Mouse (Mus musculus) hindbrain, embryonic 11.5 days (tissue): ENCODE measurements at regions not wholly inside any gene's neighbourhood (a gene's known extent, or its start where the extent isn't known, plus 50 kb on each side); places are given as distances from the start of the nearest gene placed in this dataset.

Experiments
- ATAC-seq: fragments of 200-750 bp; cut with Nextera tagmentation; 2 replicates; pipeline ENCODE4 v1.8.0; 2017; ENCODE audit warnings: mild to moderate bottlenecking, moderate TSS enrichment, moderate library complexity; ENCODE audit not compliant: low FRiP score
- DNase-seq: peaks from one replicate; pipeline ENCODE4 v3.0.0-alpha.2; 2015; ENCODE audit warnings: low spot score
- H3K27ac ChIP-seq: fragments of 300-500 bp; sonication (generic); 2 replicates; pipeline ENCODE4 v1.5.1; 2014; ENCODE audit warnings: mild to moderate bottlenecking, low read depth, low read length
- H3K27me3 ChIP-seq: fragments of 300-500 bp; sonication (generic); 2 replicates; pipeline ENCODE4 v1.6.1; 2014; ENCODE audit warnings: mild to moderate bottlenecking, low read length, moderate library complexity, mixed read lengths; ENCODE audit not compliant: control insufficient read depth, insufficient read depth
- H3K36me3 ChIP-seq: fragments of 300-500 bp; sonication (generic); 2 replicates; pipeline ENCODE4 v1.6.1; 2014; ENCODE audit warnings: mild to moderate bottlenecking, low read length, moderate library complexity, mixed read lengths; ENCODE audit not compliant: control insufficient read depth, insufficient read depth
- H3K4me1 ChIP-seq: fragments of 300-500 bp; sonication (generic); replicated peaks from 2 replicates; pipeline ENCODE4 v1.6.1; 2014; ENCODE audit warnings: low read length, mixed read lengths; ENCODE audit not compliant: control insufficient read depth, insufficient read depth
- H3K4me2 ChIP-seq: fragments of 300-500 bp; sonication (generic); replicated peaks from 2 replicates; pipeline ENCODE4 v1.6.1; 2014; ENCODE audit warnings: mild to moderate bottlenecking, low read depth, low read length
- H3K4me3 ChIP-seq: fragments of 300-500 bp; sonication (generic); 2 replicates; pipeline ENCODE4 v1.5.1; 2014; ENCODE audit warnings: low read depth, low read length
- H3K9ac ChIP-seq: fragments of 300-500 bp; sonication (generic); 2 replicates; pipeline ENCODE4 v1.6.1; 2014; ENCODE audit warnings: low read depth, low read length
- H3K9me3 ChIP-seq: fragments of 300-500 bp; sonication (generic); 2 replicates; pipeline ENCODE4 v1.6.1; 2016; ENCODE audit warnings: low read length; ENCODE audit not compliant: control insufficient read depth
- WGBS: fragments of 180-500 bp; shearing (Covaris S2); extraction: QIAGEN DNeasy Blood & Tissue Kit; methylation state at CpG from one replicate; pipeline ENCODE4 v1.1.7; 2014; 5-methylcytosine and 5-hydroxymethylcytosine counted together

DNA sequence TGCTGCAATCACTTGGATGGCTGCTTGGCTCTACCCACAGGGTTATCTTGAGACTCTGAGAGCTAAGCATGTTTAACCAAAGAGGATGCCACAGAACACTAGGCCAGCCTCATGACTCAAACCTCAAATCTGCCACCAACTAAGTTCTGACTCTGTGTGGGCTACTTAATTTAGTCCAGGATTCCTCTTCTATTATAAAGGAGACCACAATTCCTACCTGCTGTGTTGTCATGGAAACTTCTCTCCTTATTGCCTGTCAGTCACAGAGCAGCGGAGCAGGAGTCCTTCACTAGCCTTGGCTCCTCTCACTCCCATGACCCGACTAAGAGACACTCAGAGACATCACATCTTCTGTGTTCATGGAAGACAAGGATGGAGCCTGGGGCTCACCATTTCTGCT lies 348.8 kb upstream of the Myt1l start:
- H3K9ac ChIP-seq: no peak overlapping the region
- no peak overlapping the region for H3K27ac ChIP-seq
- ATAC-seq (no peak), DNase-seq (peak; percentile 36)
- H3K36me3 ChIP-seq: no peaks in the 10 kb centered on the region
- no peaks in the 10 kb centered on the region for H3K4me1 ChIP-seq
- no peak overlapping the region for H3K4me2 ChIP-seq
- WGBS: 29% methylated on average over 2 of the region's 2 CpGs
- H3K27me3 ChIP-seq: no peaks in the 10 kb centered on the region
- no peaks in the 10 kb centered on the region for H3K9me3 ChIP-seq
- no peak overlapping the region for H3K4me3 ChIP-seq

DNA sequence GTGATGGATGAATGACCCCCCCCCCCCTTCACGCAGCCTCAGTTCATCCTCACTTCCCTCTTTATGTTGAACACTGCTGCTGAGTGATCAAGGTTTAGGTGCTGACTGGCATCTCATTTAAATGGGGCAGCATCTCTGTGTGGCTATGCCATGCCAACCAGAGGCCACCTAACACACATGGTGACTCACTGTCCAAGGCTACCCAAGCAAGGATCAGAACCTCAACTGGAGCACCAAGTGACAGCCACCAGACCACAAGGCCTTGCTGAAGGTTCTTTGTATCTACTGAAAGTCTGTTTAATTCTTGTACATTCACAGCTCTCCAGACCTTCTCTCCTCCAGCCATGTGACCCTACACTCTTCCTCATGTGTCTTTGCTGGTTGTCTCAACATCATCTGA lies 347.6 kb upstream of the Myt1l start:
- H3K4me2 ChIP-seq: no peak overlapping the region
- WGBS: 60% methylated on average over 1 of the region's 1 CpGs
- H3K9ac ChIP-seq: no peak overlapping the region
- H3K4me3 ChIP-seq: no peak overlapping the region
- ATAC-seq (no peak), DNase-seq (no peak)
- H3K9me3 ChIP-seq: no peaks in the 10 kb centered on the region
- H3K27ac ChIP-seq: no peak overlapping the region
- H3K4me1 ChIP-seq: no peaks in the 10 kb centered on the region
- H3K36me3 ChIP-seq: no peaks in the 10 kb centered on the region
- H3K27me3 ChIP-seq: no peaks in the 10 kb centered on the region

DNA sequence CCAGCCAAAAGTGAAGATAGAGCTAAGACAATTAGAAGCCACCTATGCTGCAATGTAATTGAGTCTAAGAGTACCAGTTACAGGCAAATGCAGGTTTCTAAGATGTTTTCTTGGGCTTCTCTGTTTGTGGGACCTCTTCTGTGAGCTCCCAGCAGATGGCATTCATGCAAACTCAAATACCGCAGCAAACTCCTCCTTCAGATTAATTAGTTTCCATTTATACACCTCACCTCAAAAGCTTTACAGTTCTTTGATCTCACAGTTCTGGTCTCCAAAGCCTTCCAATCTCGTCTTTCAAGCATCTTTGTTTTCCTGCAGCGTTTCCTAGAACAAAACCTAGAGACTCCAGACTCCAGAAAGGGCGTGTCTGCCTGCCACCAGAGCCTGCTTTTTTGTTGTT lies 340.6 kb upstream of the Myt1l start:
- no peaks in the 10 kb centered on the region for H3K27me3 ChIP-seq
- no peak overlapping the region for H3K9ac ChIP-seq
- H3K4me1 ChIP-seq: no peaks in the 10 kb centered on the region
- DNase-seq (no peak), ATAC-seq (no peak)
- no peak overlapping the region for H3K4me2 ChIP-seq
- H3K36me3 ChIP-seq: no peaks in the 10 kb centered on the region
- 68% methylated on average over 4 of the region's 4 CpGs for WGBS
- H3K4me3 ChIP-seq: no peak overlapping the region
- no peak overlapping the region for H3K27ac ChIP-seq
- no peaks in the 10 kb centered on the region for H3K9me3 ChIP-seq

DNA sequence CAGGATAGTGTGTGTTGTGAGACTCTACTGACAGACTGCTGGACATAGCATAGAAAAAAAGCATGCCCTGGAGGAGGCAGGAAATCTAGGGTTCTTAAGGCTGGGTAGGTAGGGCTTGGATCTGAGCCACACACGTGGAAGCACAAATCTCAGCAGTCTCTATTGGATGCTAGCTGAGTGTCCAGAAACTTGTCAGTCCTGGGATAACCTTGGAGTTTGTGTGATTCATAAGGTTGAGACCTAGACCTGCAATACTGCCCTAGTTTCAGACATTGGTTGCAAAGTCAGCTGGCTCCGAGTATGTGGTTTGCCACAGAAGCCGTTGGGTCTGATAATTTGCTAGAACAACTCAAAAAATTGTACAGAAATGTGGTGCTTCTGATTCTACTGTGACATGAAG lies 335.8 kb upstream of the Myt1l start:
- Histone ChIP-seq H3K4me3 (no peak overlapping the region), H3K4me1 (no peaks in the 10 kb centered on the region), H3K27ac (no peak overlapping the region), H3K4me2 (no peak overlapping the region), H3K9me3 (no peaks in the 10 kb centered on the region), H3K36me3 (no peaks in the 10 kb centered on the region), H3K27me3 (no peaks in the 10 kb centered on the region), H3K9ac (no peak overlapping the region)
- 85% methylated on average over 3 of the region's 3 CpGs for WGBS
- no peak for ATAC-seq
- no peak for DNase-seq

DNA sequence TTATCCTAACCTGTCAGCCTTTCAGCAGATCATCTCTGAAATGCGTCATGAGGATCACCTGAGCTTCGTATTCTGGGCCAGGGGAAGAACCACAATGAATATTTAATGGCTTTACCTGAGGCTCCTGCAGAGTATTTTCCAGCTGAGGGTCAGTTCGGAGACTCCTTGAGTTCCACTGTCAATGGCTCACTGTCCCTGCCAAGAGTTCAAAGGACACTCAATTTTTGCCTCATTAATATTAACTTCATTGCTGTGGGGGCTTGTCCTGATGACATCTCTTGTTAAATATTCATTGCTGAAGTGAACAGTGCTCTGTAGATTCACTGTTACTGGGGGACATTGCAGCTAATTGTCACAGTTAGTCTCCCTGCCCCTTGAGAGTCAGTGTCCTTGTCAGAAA lies 316.2 kb upstream of the Myt1l start:
- no peak overlapping the region for H3K27ac ChIP-seq
- H3K4me1 ChIP-seq: no peaks in the 10 kb centered on the region
- H3K9me3 ChIP-seq: no peaks in the 10 kb centered on the region
- WGBS: 80% methylated on average over 3 of the region's 3 CpGs
- H3K4me3 ChIP-seq: no peak overlapping the region
- ATAC-seq: no peak
- H3K9ac ChIP-seq: no peak overlapping the region
- no peaks in the 10 kb centered on the region for H3K27me3 ChIP-seq
- H3K4me2 ChIP-seq: no peak overlapping the region
- no peaks in the 10 kb centered on the region for H3K36me3 ChIP-seq
- no peak for DNase-seq

DNA sequence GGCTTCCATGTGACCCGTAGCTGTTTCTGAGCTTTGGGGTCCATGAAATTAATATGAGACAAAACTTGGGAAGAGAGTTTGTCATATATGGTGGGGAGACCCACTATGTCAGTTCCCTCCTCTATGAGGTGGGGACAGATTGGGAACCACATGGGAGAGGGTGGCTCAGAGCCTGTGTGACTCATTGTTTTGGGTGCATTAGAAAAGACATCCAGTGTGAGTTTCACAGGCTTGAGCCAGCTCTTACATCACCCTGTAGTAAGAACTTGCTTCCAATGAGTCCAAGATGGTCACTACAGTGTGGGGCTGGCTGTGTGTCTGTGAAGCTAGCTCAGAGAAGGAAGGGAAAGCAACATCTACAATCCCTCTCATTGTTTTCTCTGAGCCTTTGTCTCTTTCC lies 314.6 kb upstream of the Myt1l start:
- no peak overlapping the region for H3K4me3 ChIP-seq
- H3K4me1 ChIP-seq: no peaks in the 10 kb centered on the region
- no peak for DNase-seq
- H3K9me3 ChIP-seq: no peaks in the 10 kb centered on the region
- no peak overlapping the region for H3K4me2 ChIP-seq
- H3K36me3 ChIP-seq: no peaks in the 10 kb centered on the region
- 92% methylated on average over 1 of the region's 1 CpGs for WGBS
- no peak overlapping the region for H3K27ac ChIP-seq
- no peak for ATAC-seq
- H3K9ac ChIP-seq: no peak overlapping the region
- H3K27me3 ChIP-seq: no peaks in the 10 kb centered on the region

DNA sequence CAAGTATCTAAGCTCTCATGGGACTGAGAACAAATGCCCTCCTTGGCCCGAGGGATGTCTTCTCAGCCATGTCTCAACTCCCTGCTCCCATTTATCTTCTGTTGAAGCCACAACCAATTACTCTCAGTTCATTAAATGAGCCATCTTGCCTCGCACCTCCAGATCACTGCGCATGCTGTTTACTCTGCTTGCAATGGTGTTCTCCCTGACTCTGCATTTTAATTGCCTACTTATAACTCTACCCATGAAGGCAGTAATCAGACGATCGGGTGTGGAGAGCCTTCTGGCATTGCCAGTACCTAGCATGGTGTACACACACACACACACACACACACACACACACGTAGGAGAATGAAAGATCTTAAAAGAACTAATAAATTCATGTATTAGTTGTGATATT lies 306.1 kb upstream of the Myt1l start:
- Histone ChIP-seq H3K9ac (no peak overlapping the region), H3K4me3 (no peak overlapping the region), H3K4me1 (no peaks in the 10 kb centered on the region), H3K27me3 (no peaks in the 10 kb centered on the region), H3K36me3 (no peaks in the 10 kb centered on the region), H3K9me3 (no peaks in the 10 kb centered on the region), H3K27ac (no peak overlapping the region), H3K4me2 (no peak overlapping the region)
- 83% methylated on average over 6 of the region's 6 CpGs for WGBS
- no peak for DNase-seq
- ATAC-seq: no peak

DNA sequence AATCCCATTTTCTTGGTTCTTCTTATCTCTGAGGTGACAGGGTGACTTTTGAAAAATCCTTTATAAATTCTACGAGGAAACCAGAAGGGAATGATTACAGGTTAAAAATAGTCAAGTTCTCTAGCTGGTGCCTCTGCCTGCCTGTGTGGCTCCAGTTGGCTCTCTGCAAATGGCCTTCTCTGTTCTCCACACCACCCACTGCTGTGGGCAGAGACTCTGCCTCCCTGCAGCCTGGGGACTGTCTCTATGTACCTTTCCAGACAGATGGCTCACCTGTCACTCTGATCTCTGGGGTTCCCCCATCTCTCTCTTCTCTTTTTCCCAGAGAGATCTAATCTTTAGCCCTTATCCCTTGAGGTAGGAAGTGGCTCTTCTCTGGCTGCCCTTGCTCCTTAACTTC lies 302.2 kb upstream of the Myt1l start:
- Histone ChIP-seq H3K27me3 (no peaks in the 10 kb centered on the region), H3K4me1 (no peaks in the 10 kb centered on the region), H3K27ac (no peak overlapping the region), H3K36me3 (no peaks in the 10 kb centered on the region), H3K4me3 (no peak overlapping the region), H3K9me3 (no peaks in the 10 kb centered on the region), H3K4me2 (no peak overlapping the region), H3K9ac (no peak overlapping the region)
- WGBS: 38% methylated on average over 1 of the region's 1 CpGs
- no peak for ATAC-seq
- no peak for DNase-seq

DNA sequence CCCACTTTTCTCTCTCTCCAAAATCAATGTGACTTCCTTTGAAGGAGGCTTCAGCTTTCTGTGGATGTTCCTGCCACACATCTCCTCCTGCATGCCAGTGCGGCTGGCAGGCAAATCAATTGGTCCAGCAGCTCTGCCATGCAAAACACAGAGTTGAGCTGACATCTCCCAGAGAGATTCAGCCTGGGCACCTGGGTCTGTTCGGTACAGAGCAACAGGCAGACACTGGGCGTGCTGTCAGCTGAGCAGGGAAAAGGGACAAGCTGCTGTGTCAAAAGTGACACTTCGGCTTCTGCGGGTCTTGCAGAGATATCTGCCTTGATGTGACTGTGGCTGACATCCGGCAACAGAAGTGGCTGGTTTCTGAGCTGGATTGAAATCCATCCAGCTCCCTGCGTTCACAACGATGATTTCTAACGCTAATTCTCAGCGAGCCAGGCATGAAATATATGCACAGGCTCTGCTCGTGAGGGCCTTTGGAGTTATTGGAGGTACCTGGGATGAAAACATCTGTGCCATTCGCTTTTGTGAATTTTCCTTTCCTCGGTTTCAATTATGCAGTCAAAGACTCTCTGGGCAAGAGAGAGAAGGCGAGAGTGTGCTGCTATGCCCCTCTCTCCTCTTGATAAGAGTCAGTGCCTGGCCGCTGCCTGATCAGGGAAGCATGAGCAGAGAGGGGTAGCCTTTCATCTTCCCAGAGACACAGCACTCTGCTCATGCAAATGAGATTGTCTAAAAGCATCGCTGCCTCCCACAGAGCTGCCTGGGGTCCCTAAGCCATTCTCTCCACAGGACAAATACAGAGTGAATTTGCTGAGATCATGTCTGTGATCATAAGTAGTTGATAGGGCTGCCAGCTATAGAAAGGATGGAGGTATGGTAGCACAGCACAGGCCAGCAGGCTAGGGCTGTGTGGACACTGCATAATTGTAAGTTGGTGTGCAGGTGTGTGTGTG lies 295.4 kb upstream of the Myt1l start:
- H3K4me2 ChIP-seq: peak overlapping the region; percentile 19
- H3K27ac ChIP-seq: peak overlapping the region; percentile 17; the same call in 1 of the 2 replicates
- no peak overlapping the region for H3K9ac ChIP-seq
- no peaks in the 10 kb centered on the region for H3K27me3 ChIP-seq
- no peaks in the 10 kb centered on the region for H3K9me3 ChIP-seq
- no peak for ATAC-seq
- no peaks in the 10 kb centered on the region for H3K36me3 ChIP-seq
- peak; percentile 18 for DNase-seq
- peaks cover 5% of the 10 kb centered on the region; the same call in 1 of the 2 replicates for H3K4me1 ChIP-seq
- no peak overlapping the region for H3K4me3 ChIP-seq
- 27% methylated on average over 16 of the region's 16 CpGs for WGBS
